Mouse (Mus musculus) thymus, adult 2 months (tissue): ENCODE results near the gene Stard7. TPM values are rescaled to one million over a fixed set of nuclear protein-coding genes. Genes with fewer than 3 reads are reported as not detected.
"Not testable (repeated sequence)": the region's sequence is repeated elsewhere in the genome, so short reads cannot be mapped to it uniquely, and the experiment has no call there.

Experiments
- DNase-seq: peaks from one replicate; pipeline ENCODE4 v3.0.0; 2021
- H3K27ac ChIP-seq: fragments of 200-500 bp; 2 replicates; pipeline ENCODE4 v1.5.1; 2012; ENCODE audit warnings: low read length, control low read depth; ENCODE audit not compliant: control insufficient read depth, insufficient read depth
- H3K27me3 ChIP-seq: fragments of 200-500 bp; 2 replicates; pipeline ENCODE4 v1.6.1; 2012; ENCODE audit warnings: mild to moderate bottlenecking, low read length, moderate library complexity, mixed read lengths; ENCODE audit not compliant: control insufficient read depth, insufficient read depth
- H3K36me3 ChIP-seq: fragments of 200-500 bp; 2 replicates; pipeline ENCODE4 v1.6.1; 2012; ENCODE audit warnings: mild to moderate bottlenecking, low read length, moderate library complexity; ENCODE audit not compliant: control insufficient read depth, insufficient read depth
- H3K4me1 ChIP-seq: fragments of 200-500 bp; replicated peaks from 2 replicates; pipeline ENCODE4 v1.6.1; 2012; ENCODE audit warnings: low read length; ENCODE audit not compliant: control insufficient read depth, insufficient read depth
- H3K4me3 ChIP-seq: fragments of 200-500 bp; 2 replicates; pipeline ENCODE4 v1.5.1; 2012; ENCODE audit warnings: mild to moderate bottlenecking, low read length, control low read depth, moderate library complexity; ENCODE audit not compliant: control insufficient read depth, insufficient read depth
- CTCF ChIP-seq: fragments of 200-500 bp; IDR thresholded peaks from 2 replicates; pipeline ENCODE4 v1.5.1; 2012; ENCODE audit warnings: mild to moderate bottlenecking, control low read depth, low read length, moderate library complexity, borderline replicate concordance; ENCODE audit not compliant: control insufficient read depth, poor library complexity, insufficient read depth; ENCODE audit errors: extremely low read depth
- POLR2A ChIP-seq: fragments of 200-500 bp; IDR thresholded peaks from 2 replicates; pipeline ENCODE4 v1.6.1; 2012; ENCODE audit warnings: mild to moderate bottlenecking, low read length, control low read depth, moderate library complexity; ENCODE audit not compliant: control insufficient read depth, poor library complexity, insufficient read depth; ENCODE audit errors: extremely low read depth
- WGBS: fragments of 180-500 bp; shearing (Covaris S2); methylation state at CpG from one replicate; pipeline ENCODE4 v1.1.7; 2018; 5-methylcytosine and 5-hydroxymethylcytosine counted together
- polyA plus RNA-seq: library from polyadenylated mRNA; depleted of rRNA; stranded (reverse); fragments of >200 nt; gene quantifications from 2 replicates; pipeline ENCODE4 v1.2.3, GENCODE M21; 2012

The Stard7 gene
- polyA plus RNA-seq, 1 experiment = 55.8 TPM

DNA sequence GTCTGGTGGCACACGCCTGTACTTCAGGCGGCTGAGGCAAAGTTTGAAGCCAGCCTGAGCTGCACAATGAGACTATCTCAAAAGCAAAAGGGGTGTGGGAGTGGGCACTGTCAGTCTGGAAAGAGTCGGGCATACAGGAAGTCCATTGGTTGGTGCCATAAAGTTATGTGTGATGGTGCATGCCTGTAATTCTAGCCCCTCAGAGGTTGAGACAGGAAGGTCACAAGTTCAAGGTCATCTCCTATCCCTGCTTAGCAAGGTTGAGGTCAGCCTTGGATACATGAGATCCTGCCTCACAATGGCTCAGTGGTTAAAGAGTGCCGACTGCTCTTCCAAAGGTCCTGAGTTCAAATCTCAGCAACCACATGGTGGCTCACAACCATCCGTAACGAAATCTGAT is 14.7 kb upstream of the Stard7 start:
- no peak overlapping the region for H3K27ac ChIP-seq
- H3K27me3 ChIP-seq = no peaks in the 10 kb centered on the region
- no peak overlapping the region for H3K4me3 ChIP-seq
- DNase-seq = no peak
- TF ChIP-seq CTCF (no peak), POLR2A (no peak)
- H3K36me3 ChIP-seq = peaks cover 39% of the 10 kb centered on the region
- 94% methylated on average over 6 of the region's 6 CpGs for WGBS
- H3K4me1 ChIP-seq = peaks cover 4% of the 10 kb centered on the region

DNA sequence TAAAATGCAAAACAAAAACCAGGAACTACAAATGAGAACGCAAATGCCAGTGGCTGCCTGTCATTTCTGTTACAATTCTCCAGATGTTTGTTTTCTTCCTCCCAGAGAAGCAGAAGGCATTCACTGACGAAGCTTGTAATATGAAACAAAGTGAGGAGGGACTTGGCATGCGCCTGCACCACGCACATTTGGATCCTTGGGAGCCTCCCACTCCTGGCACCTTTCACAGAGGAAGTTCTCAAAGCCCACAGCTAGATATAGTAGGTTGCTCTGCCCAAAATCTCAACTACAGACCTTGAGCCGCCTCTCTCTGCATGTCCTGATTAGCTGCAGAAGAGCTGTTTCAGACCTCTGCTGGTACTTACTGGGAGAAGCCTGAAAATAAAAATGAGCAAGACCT is 10.7 kb upstream of the Stard7 start:
- WGBS = 93% methylated on average over 5 of the region's 5 CpGs
- Histone ChIP-seq H3K27me3 (no peaks in the 10 kb centered on the region), H3K4me3 (no peak overlapping the region), H3K27ac (no peak overlapping the region), H3K36me3 (peaks cover 39% of the 10 kb centered on the region), H3K4me1 (no peaks in the 10 kb centered on the region)
- TF ChIP-seq CTCF (no peak), POLR2A (no peak)
- DNase-seq = no peak

DNA sequence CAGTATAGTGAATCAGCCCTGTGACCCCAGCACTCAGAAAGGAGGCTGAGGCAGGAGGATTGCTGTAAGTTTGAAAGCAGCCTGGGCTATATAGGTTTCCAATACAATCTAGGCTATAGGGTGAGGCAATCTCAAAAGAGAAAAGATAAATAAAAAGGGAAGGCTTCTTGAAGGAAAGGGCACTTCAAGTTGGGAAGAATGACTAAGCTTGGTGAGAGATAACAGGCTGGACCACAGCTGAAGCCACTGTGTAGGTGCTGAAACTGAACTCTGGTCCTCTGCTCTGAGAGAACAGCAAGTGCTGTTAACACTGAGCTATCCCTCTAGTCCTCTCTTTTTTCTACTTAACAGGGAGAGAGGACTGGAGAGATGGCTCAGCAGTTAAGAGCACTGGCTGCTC is 7.5 kb upstream of the Stard7 start:
- Histone ChIP-seq H3K36me3 (peaks cover 22% of the 10 kb centered on the region), H3K27me3 (no peaks in the 10 kb centered on the region), H3K4me3 (no peak overlapping the region), H3K4me1 (no peaks in the 10 kb centered on the region), H3K27ac (no peak overlapping the region)
- TF ChIP-seq CTCF (no peak), POLR2A (no peak)
- no peak for DNase-seq

DNA sequence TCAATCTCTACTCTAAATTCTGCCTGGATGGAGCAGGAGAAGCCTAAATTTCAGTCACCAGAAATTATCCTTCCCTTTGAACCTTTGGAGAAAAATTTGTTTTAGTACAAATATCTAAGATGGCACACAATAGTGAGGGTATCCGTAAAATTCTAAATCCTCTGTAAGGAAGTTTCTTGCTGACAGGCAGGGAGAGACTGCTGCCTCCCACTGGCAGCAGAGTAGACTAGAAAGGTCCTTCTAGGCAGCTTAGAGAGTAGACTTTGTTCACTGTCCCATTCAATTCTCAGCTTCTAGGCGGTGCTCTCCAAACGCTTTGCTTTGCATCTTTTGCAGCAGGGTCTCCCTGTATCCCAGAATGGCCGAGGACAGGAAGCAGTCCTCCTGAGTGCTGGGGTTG is 2.2 kb upstream of the Stard7 start:
- Histone ChIP-seq H3K27ac (no peak overlapping the region), H3K4me1 (peaks cover 3% of the 10 kb centered on the region), H3K36me3 (no peaks in the 10 kb centered on the region), H3K4me3 (no peak overlapping the region), H3K27me3 (no peaks in the 10 kb centered on the region)
- WGBS = 93% methylated on average over 4 of the region's 4 CpGs
- no peak for DNase-seq
- TF ChIP-seq CTCF = no peak
- TF ChIP-seq POLR2A = no peak

DNA sequence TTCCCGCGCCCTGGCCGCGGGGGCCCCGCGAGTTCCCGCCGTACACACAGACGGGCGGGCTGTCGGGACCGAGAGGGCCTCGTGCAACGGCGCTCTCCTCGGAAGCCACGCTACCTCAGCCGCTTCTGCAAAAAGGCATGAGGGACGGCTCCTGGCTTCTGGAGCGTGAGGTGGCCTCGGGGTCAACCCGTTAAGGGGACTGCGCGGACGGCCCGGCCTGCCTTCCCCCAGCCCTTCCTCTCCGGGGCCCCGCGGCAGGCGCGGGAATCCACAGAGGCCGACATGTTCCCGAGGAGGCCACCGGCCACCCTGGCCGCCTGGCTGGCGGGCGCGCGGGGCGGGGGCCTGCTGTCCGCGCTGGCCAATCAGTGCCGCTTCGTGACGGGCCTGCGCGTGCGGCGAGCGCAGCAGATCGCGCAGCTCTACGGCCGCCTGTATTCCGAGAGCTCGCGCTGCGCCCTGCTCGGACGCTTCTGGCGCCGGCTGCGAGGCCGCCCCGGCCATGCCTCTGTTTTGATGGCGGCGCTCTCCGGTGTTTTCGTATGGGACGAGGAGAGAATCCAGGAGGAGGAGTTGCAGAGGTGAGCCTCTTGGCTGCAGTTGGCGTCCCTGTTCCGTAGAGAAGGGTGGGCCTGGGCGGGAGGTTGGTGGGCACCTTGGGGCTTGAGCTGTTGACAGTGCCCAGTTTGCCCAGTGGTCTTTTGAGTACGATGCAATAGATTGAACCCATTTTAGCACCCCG is 453 bp downstream of the Stard7 start:
- WGBS = under 1% methylated on average over 75 of the region's 75 CpGs
- no peak overlapping the region for H3K27ac ChIP-seq
- H3K4me3 ChIP-seq = peak overlapping the region; percentile 74
- DNase-seq = peak; percentile 66
- peaks cover 3% of the 10 kb centered on the region for H3K4me1 ChIP-seq
- no peaks in the 10 kb centered on the region for H3K36me3 ChIP-seq
- TF ChIP-seq POLR2A = peak; percentile 34; the same call in 1 of the 2 replicates
- 0 out of 2 replicates have a peak, but pooled peaks have one; percentile 23 for TF ChIP-seq CTCF
- H3K27me3 ChIP-seq = no peaks in the 10 kb centered on the region

DNA sequence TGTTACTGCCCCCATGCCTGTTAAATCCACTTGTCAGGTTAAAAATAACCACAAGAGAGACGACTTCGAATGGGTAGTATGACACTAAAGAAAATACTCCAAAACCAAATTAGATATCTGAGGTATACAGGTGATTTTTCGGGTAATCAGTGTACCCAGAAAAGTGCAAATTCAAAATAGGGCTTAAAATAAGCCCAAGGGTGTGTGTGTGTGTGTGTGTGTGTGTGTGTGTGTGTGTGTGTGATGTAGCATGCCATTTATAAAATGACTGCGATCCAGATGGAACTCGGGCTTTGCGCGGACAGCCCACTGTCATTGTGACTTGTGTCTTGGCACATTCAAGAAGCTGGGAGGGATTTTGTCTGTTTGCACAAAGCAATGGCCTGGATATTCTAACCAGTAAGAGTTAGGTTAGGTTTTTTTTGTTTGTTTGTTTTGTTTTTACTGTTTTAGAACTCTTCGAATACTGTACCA is 1.1 kb downstream of the Stard7 start:
- H3K27me3 ChIP-seq = no peaks in the 10 kb centered on the region
- H3K4me3 ChIP-seq = peak overlapping the region; percentile 74
- WGBS = 6% methylated on average over 8 of the region's 8 CpGs
- H3K4me1 ChIP-seq = peaks cover 3% of the 10 kb centered on the region
- TF ChIP-seq POLR2A (no peak), CTCF (no peak)
- no peak overlapping the region for H3K27ac ChIP-seq
- no peak for DNase-seq
- no peaks in the 10 kb centered on the region for H3K36me3 ChIP-seq

DNA sequence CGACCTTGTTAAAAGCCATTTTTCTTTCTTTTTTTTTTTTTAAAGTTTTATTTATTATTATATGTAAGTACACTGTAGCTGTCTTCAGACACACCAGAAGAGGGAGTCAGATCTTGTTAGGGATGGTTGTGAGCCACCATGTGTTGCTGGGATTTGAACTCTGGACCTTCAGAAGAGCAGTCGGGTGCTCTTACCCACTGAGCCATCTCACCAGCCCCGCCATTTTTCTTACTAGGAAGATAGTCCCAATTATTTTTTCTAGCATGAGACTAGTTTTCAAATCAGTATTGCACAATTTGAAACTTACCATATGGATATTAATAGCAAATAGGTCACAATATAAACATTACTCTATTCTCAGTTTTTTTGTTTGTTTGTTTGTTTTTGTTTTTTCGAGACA is 2.0 kb downstream of the Stard7 start:
- H3K27me3 ChIP-seq, DNase-seq, H3K4me3 ChIP-seq, H3K4me1 ChIP-seq, H3K36me3 ChIP-seq, H3K27ac ChIP-seq: not testable (repeated sequence)
- 92% methylated on average over 4 of the region's 4 CpGs for WGBS
